Mouse (Mus musculus) right cerebral cortex, postnatal 10 days (tissue): ENCODE data around the gene Tank.
A peak's percentile ranks its signal among the peaks of the same experiment; 100 is the strongest.

Experiments used
- DNase-seq, 2 experiments: peaks; one replicate each; pipeline ENCODE4 v3.0.0; 2021; ENCODE audit warnings: low spot score in 2 of 2

The Tank gene

GRCm38 (mm10) chr2:61655382-61656281 is 77.2 kb downstream of the Tank start:
- peak; percentile 85 to 89 for DNase-seq

GRCm38 (mm10) chr2:61656421-61657411 is 78.3 kb downstream of the Tank start:
- DNase-seq: peak; percentile 94 to 96

GRCm38 (mm10) chr2:61659254-61659653 is 80.9 kb downstream of the Tank start:
- DNase-seq: no peak

GRCm38 (mm10) chr2:61662833-61663232 is 84.4 kb downstream of the Tank start:
- DNase-seq: no peak

- no peak for DNase-seq
These were observed 85.3 kb downstream of the Tank start for GRCm38 (mm10) chr2:61663573-61664241.

- no peak for DNase-seq
These were observed 89.0 kb downstream of the Tank start for GRCm38 (mm10) chr2:61667420-61667819.

GRCm38 (mm10) chr2:61668260-61668659 is 89.9 kb downstream of the Tank start:
- DNase-seq: peak; percentile 57 to 64

GRCm38 (mm10) chr2:61674555-61674954 is 96.2 kb downstream of the Tank start:
- DNase-seq: no peak

- no peak for DNase-seq
These were observed 103.2 kb downstream of the Tank start for GRCm38 (mm10) chr2:61681572-61681971.

- no peak for DNase-seq
These were observed 108.1 kb downstream of the Tank start for GRCm38 (mm10) chr2:61686533-61686932.

GRCm38 (mm10) chr2:61689086-61689485 is 110.7 kb downstream of the Tank start:
- DNase-seq: no peak
